Mouse (Mus musculus): ENCODE results near the gene Rnf187. TPM values are rescaled to one million over a fixed set of nuclear protein-coding genes. Genes with fewer than 3 reads are reported as not detected.

The Rnf187 gene
- total and polyA plus RNA-seq, 3 experiments: 280 to 3,830 (median 337) TPM

- Histone ChIP-seq H3K4me3 (ENCODE audit: control insufficient read depth in 1 of 2, insufficient read depth in 1 of 2, low read depth in 2 of 2, low read length in 2 of 2) (no peak overlapping the region), H3K9me3 (replicated peaks; ENCODE audit: insufficient read depth, low read length) (no peaks in the 10 kb centered on the region), H3K27ac (ENCODE audit: control insufficient read depth, low read depth, low read length) (no peak overlapping the region), H3K9ac (ENCODE audit: control insufficient read depth, low read depth, low read length, poor library complexity, severe bottlenecking) (no peak overlapping the region; the same call in 1 of the 2 replicates), H3K27me3 (ENCODE audit: control insufficient read depth in 1 of 2, insufficient read depth in 2 of 2, low read length in 2 of 2) (no peaks in the 10 kb centered on the region; a peak in 1 of 4 replicates), H3K36me3 (ENCODE audit: control insufficient read depth in 1 of 2, insufficient read depth in 2 of 2, low read length in 2 of 2) (peaks cover 0 to 16% of the 10 kb centered on the region in 2 experiments; a peak in 2 of 4 replicates), H3K4me1 (ENCODE audit: control insufficient read depth in 1 of 2, insufficient read depth in 2 of 2, low read length in 2 of 2) (peaks cover 8 to 24% of the 10 kb centered on the region in 2 experiments), H3K79me2 (ENCODE audit: control insufficient read depth, insufficient read depth, low read length, poor library complexity) (no peaks in the 10 kb centered on the region)
- DNase-seq (ENCODE audit: low read depth, low spot score): no peak
- no peak for TF ChIP-seq CHD2 (IDR thresholded peaks at IDR 0.05; ENCODE audit: low read length)
- no peak for TF ChIP-seq ZC3H11A (IDR thresholded peaks at IDR 0.05; ENCODE audit: low read depth, low read length)
- TF ChIP-seq NELFE (IDR thresholded peaks at IDR 0.05; ENCODE audit: low read depth, low read length): no peak
- TF ChIP-seq USF2 (IDR thresholded peaks at IDR 0.05; ENCODE audit: borderline replicate concordance in 1 of 2, insufficient read depth in 1 of 2, low read depth in 1 of 2, low read length in 2 of 2): no peak
- no peak for TF ChIP-seq POLR2AphosphoS2 (IDR thresholded peaks at IDR 0.05; ENCODE audit: low read length)
- TF ChIP-seq E2F4 (IDR thresholded peaks at IDR 0.05; ENCODE audit: borderline replicate concordance, low read depth, low read length): no peak
- TF ChIP-seq EP300 (IDR thresholded peaks at IDR 0.05; ENCODE audit: low read depth in 1 of 2, low read length in 2 of 2): no peak
- TF ChIP-seq MXI1 (IDR thresholded peaks at IDR 0.05; ENCODE audit: low read depth, low read length): no peak
- TF ChIP-seq MAFK (IDR thresholded peaks at IDR 0.05; ENCODE audit: borderline replicate concordance, low read depth, low read length): no peak
- TF ChIP-seq TCF12 (IDR thresholded peaks at IDR 0.05; ENCODE audit: low read depth, low read length): no peak
- no peak for TF ChIP-seq MAX (IDR thresholded peaks at IDR 0.05; ENCODE audit: low read length)
- no peak for TF ChIP-seq POLR2AphosphoS5 (IDR thresholded peaks at IDR 0.05; ENCODE audit: borderline replicate concordance, low read depth, low read length)
Measured at GRCm38 (mm10) chr11:58913776-58914175, 24.9 kb downstream of the Rnf187 start.

- Histone ChIP-seq H3K4me3 (ENCODE audit: control insufficient read depth in 1 of 2, insufficient read depth in 1 of 2, low read depth in 2 of 2, low read length in 2 of 2) (peak overlapping the region; percentile 73 to 96), H3K9ac (ENCODE audit: control insufficient read depth, low read depth, low read length, poor library complexity, severe bottlenecking) (peak overlapping the region; percentile 28; the same call in 1 of the 2 replicates), H3K27me3 (ENCODE audit: control insufficient read depth in 1 of 2, insufficient read depth in 2 of 2, low read length in 2 of 2) (no peaks in the 10 kb centered on the region), H3K9me3 (replicated peaks; ENCODE audit: insufficient read depth, low read length) (no peaks in the 10 kb centered on the region), H3K79me2 (ENCODE audit: control insufficient read depth, insufficient read depth, low read length, poor library complexity) (peaks cover 7% of the 10 kb centered on the region), H3K27ac (ENCODE audit: control insufficient read depth, low read depth, low read length) (no peak overlapping the region; the same call in 1 of the 2 replicates), H3K4me1 (ENCODE audit: control insufficient read depth in 1 of 2, insufficient read depth in 2 of 2, low read length in 2 of 2) (peaks cover 3 to 16% of the 10 kb centered on the region in 2 experiments), H3K36me3 (ENCODE audit: control insufficient read depth in 1 of 2, insufficient read depth in 2 of 2, low read length in 2 of 2) (peaks cover 4 to 14% of the 10 kb centered on the region in 2 experiments; a peak in 3 of 4 replicates)
- peak; percentile 47 for TF ChIP-seq NELFE (IDR thresholded peaks at IDR 0.05; ENCODE audit: low read depth, low read length)
- TF ChIP-seq SIN3A (IDR thresholded peaks at IDR 0.05; ENCODE audit: low read length): no peak; the same call in 1 of the 2 replicates
- TF ChIP-seq ZMIZ1 (IDR thresholded peaks at IDR 0.05; ENCODE audit: low read depth, low read length): 0 out of 2 replicates have a peak, but pooled peaks have one; percentile 27
- TF ChIP-seq POLR2A (IDR thresholded peaks at IDR 0.05; ENCODE audit: control insufficient read depth in 1 of 2, insufficient read depth in 1 of 2, low read depth in 1 of 2, low read length in 2 of 2, poor library complexity in 1 of 2): peak in 1 of 2 experiments; percentile 44; a peak in 1 of 4 replicates
- 0 out of 2 replicates have a peak, but pooled peaks have one; percentile 2 for TF ChIP-seq MYC (IDR thresholded peaks at IDR 0.05; ENCODE audit: low read depth, low read length)
- TF ChIP-seq TBP (IDR thresholded peaks at IDR 0.05; ENCODE audit: low read depth, low read length): peak; percentile 82
- TF ChIP-seq GABPA (IDR thresholded peaks at IDR 0.05; ENCODE audit: low read depth, low read length): no peak
- TF ChIP-seq CHD1 (IDR thresholded peaks at IDR 0.05; ENCODE audit: low read depth, low read length): no peak
- TF ChIP-seq ZKSCAN1 (IDR thresholded peaks at IDR 0.05; ENCODE audit: low read depth, low read length): 0 out of 2 replicates have a peak, but pooled peaks have one; percentile 25
- TF ChIP-seq ZNF384 (IDR thresholded peaks at IDR 0.05; ENCODE audit: low read depth, low read length): peak; percentile 99
- peak; percentile 93 for DNase-seq (ENCODE audit: low read depth, low spot score)
Measured at GRCm38 (mm10) chr11:58904838-58905237, 33.9 kb downstream of the Rnf187 start.

Measured in MEL (cell line).